Mouse (Mus musculus): Measurements from ENCODE around the gene Cog6. TPM values are rescaled to one million over a fixed set of nuclear protein-coding genes. Genes with fewer than 3 reads are reported as not detected.

Cog6 gene
- total and polyA plus RNA-seq, 3 experiments = 37.1 to 59.6 (median 48.3) TPM

DNA sequence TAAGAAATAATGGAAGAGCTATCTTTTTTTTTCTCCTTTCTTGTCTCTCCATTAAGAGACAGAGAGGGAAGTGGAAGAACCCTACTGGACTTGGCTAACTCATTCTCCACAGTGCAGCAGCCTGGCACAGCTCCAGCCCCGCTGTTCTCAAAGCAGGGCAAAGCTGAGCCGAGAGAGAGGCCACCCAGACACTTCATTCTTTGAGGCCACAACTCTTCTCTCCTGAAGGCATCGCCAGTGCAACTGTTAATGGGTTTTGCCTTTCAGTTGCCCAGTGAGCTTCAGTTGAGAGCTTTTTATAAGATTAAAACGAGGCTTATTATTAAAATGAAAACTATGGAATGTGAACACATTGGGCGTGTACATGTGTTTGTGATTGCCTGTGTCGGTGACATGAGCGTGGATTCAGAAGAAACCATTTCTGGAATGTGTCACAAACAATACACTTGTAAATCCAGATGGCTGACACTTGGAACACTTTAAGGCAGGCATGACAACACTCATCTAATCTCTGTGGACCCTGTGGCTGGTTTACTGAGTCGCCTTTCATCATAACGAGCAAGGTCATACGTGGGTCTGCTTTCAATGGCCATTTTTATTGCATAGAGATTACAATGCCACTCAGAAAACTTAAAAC is 76.1 kb downstream of the Cog6 start:
- no peaks in the 10 kb centered on the region for H3K79me2 ChIP-seq (replicated peaks; ENCODE audit: control insufficient read depth, insufficient read depth, low read length)
- no peak overlapping the region for H3K9ac ChIP-seq (ENCODE audit: low read depth, low read length)
- DNase-seq = peak; percentile 66 to 68
- peaks cover 7% of the 10 kb centered on the region for H3K36me3 ChIP-seq (ENCODE audit: control insufficient read depth, insufficient read depth, low read length)
- H3K4me1 ChIP-seq (ENCODE audit: control insufficient read depth, insufficient read depth, low read length) = peaks cover 10% of the 10 kb centered on the region
- no peak overlapping the region for H3K4me3 ChIP-seq
- TF ChIP-seq POLR2A (IDR thresholded peaks at IDR 0.05; ENCODE audit: insufficient read depth, low read depth, low read length) (no peak), EP300 (IDR thresholded peaks at IDR 0.05; ENCODE audit: insufficient read depth, low read depth, low read length) (no peak), CTCF (IDR thresholded peaks at IDR 0.05) (no peak)
- intact Hi-C loops (cut with DNase I) = loop anchor here (10.0 kb wide), 1 partner anchor 1386 kb away; no protein-coding TSS in a partner anchor
- 11% methylated on average over 10 of the region's 10 CpGs for WGBS
- H3K27me3 ChIP-seq (ENCODE audit: control insufficient read depth, insufficient read depth, low read length) = no peaks in the 10 kb centered on the region
- H3K27ac ChIP-seq = peak overlapping the region; percentile 75

DNA sequence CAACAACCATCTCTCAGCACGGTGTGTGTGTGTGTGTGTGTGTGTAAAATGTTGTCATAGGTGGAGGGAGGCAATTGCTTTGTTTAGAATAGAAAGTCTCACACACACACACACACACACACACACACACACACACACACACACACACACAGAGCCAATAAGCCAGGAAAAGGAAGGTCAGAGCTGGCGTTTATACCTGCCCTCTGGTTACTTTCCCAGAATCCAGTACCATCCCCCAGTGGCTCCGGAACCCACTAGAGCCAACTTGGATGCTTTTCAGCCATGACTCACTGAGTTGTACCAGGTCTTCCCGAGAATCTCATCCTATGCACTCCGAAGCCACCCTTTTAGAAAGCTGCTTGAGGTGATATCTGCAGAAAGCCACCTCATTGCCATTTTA is 78.6 kb downstream of the Cog6 start:
- Histone ChIP-seq H3K79me2 (replicated peaks; ENCODE audit: control insufficient read depth, insufficient read depth, low read length) (no peaks in the 10 kb centered on the region), H3K4me3 (no peak overlapping the region), H3K27ac (no peak overlapping the region), H3K9ac (ENCODE audit: low read depth, low read length) (no peak overlapping the region), H3K27me3 (ENCODE audit: control insufficient read depth, insufficient read depth, low read length) (no peaks in the 10 kb centered on the region), H3K4me1 (ENCODE audit: control insufficient read depth, insufficient read depth, low read length) (peaks cover 10% of the 10 kb centered on the region), H3K36me3 (ENCODE audit: control insufficient read depth, insufficient read depth, low read length) (peaks cover 7% of the 10 kb centered on the region)
- TF ChIP-seq EP300 (IDR thresholded peaks at IDR 0.05; ENCODE audit: insufficient read depth, low read depth, low read length) = peak; percentile 62; the same call in 1 of the 2 replicates
- TF ChIP-seq POLR2A (IDR thresholded peaks at IDR 0.05; ENCODE audit: insufficient read depth, low read depth, low read length) = no peak
- WGBS = 11% methylated on average over 5 of the region's 5 CpGs
- peak; percentile 35 to 63 for DNase-seq
- intact Hi-C loops (cut with DNase I) = no loop called here

DNA sequence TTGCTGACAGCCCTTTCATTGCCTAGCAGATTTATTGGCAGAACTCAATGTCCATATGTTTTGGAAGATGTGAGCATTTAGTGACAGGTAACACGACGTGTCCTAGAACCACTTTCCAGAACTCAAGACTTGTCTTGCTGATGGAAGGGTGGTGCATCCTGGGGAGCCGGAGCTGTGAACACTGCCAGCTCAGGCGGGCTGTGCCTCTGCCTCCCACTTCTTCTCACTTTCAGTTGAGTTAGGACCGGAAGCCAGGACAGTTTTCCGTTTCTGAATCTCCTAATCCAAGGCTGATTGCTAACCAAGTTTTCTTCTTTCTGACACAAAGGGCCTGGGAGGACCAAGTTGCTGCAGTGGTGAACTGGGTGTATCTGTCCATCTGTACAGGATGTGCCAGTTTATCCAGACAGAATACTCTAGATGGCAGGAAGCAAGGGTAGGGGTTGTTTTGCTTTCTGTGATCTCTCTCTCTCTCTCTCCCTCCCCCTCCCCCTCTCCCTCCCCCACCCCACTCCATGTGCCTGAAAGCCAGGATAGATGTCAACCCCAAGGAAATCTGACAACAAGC is 79.2 kb downstream of the Cog6 start:
- Histone ChIP-seq H3K36me3 (ENCODE audit: control insufficient read depth, insufficient read depth, low read length) (peaks cover 7% of the 10 kb centered on the region), H3K4me1 (ENCODE audit: control insufficient read depth, insufficient read depth, low read length) (peaks cover 10% of the 10 kb centered on the region), H3K27me3 (ENCODE audit: control insufficient read depth, insufficient read depth, low read length) (no peaks in the 10 kb centered on the region), H3K79me2 (replicated peaks; ENCODE audit: control insufficient read depth, insufficient read depth, low read length) (no peaks in the 10 kb centered on the region), H3K4me3 (no peak overlapping the region), H3K9ac (ENCODE audit: low read depth, low read length) (no peak overlapping the region), H3K27ac (no peak overlapping the region)
- intact Hi-C loops (cut with DNase I) = no loop called here
- no peak for DNase-seq
- WGBS = 41% methylated on average over 6 of the region's 6 CpGs
- TF ChIP-seq POLR2A (IDR thresholded peaks at IDR 0.05; ENCODE audit: insufficient read depth, low read depth, low read length) (no peak), EP300 (IDR thresholded peaks at IDR 0.05; ENCODE audit: insufficient read depth, low read depth, low read length) (no peak), CTCF (IDR thresholded peaks at IDR 0.05) (no peak)

DNA sequence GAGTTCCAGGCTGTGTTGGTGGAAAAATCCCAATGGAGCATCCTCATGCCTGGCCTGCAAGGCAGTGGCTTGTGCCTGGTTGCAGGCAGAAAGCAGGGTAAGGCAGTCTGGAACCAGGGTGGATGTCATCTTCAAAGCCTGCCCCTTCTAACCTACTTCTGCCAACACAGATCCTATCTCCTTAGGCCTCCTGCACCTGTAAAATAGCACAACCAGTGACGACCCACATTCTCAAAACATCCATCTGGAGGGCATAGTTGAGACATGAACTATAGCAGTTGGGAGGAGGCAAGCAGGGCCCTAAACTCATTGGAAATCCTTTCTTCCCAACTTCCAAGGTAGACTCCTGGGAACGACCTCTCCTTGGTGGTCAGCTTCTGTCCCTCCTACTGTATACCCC is 85.1 kb downstream of the Cog6 start:
- no peak overlapping the region for H3K27ac ChIP-seq
- H3K4me1 ChIP-seq (ENCODE audit: control insufficient read depth, insufficient read depth, low read length) = no peaks in the 10 kb centered on the region
- H3K36me3 ChIP-seq (ENCODE audit: control insufficient read depth, insufficient read depth, low read length) = no peaks in the 10 kb centered on the region
- DNase-seq = no peak
- no peaks in the 10 kb centered on the region for H3K79me2 ChIP-seq (replicated peaks; ENCODE audit: control insufficient read depth, insufficient read depth, low read length)
- TF ChIP-seq EP300 (IDR thresholded peaks at IDR 0.05; ENCODE audit: insufficient read depth, low read depth, low read length) (no peak), POLR2A (IDR thresholded peaks at IDR 0.05; ENCODE audit: insufficient read depth, low read depth, low read length) (no peak), CTCF (IDR thresholded peaks at IDR 0.05) (no peak)
- H3K4me3 ChIP-seq = no peak overlapping the region
- intact Hi-C loops (cut with DNase I) = no loop called here
- WGBS = 84% methylated on average over 2 of the region's 2 CpGs
- H3K27me3 ChIP-seq (ENCODE audit: control insufficient read depth, insufficient read depth, low read length) = no peaks in the 10 kb centered on the region
- no peak overlapping the region for H3K9ac ChIP-seq (ENCODE audit: low read depth, low read length)

Other genes with a start within 250 kb of the Cog6 start
- 10 to 100 TPM; 51.4 to 53.5 TPM for gene Lhfp, start 24.3 kb upstream of the Cog6 start, total RNA-seq (2021)
- gene Lhfp, start 24.3 kb upstream of the Cog6 start, polyA plus RNA-seq (2012; rRNA removed) = 79.4 and 143 TPM in 2 replicates

All from heart, adult 2 months (tissue).